Mouse (Mus musculus) G1E-ER4 (cell line): ENCODE measurements around the gene Cops7a. TPM values are rescaled to one million over a fixed set of nuclear protein-coding genes. Genes with fewer than 3 reads are reported as not detected.

Source experiments
- GATA1 ChIP-seq: IDR thresholded peaks from one replicate; pipeline ENCODE4 v1.8.0; 2012; ENCODE audit warnings: low read length, inconsistent platforms
- polyA plus RNA-seq: library from polyadenylated mRNA; stranded (reverse); fragments of >175 nt; gene quantifications from 2 replicates; pipeline ENCODE4 v1.2.3, GENCODE M21; 2012

The Cops7a gene
- polyA plus RNA-seq = 93.0 and 105 TPM in 2 replicates

DNA sequence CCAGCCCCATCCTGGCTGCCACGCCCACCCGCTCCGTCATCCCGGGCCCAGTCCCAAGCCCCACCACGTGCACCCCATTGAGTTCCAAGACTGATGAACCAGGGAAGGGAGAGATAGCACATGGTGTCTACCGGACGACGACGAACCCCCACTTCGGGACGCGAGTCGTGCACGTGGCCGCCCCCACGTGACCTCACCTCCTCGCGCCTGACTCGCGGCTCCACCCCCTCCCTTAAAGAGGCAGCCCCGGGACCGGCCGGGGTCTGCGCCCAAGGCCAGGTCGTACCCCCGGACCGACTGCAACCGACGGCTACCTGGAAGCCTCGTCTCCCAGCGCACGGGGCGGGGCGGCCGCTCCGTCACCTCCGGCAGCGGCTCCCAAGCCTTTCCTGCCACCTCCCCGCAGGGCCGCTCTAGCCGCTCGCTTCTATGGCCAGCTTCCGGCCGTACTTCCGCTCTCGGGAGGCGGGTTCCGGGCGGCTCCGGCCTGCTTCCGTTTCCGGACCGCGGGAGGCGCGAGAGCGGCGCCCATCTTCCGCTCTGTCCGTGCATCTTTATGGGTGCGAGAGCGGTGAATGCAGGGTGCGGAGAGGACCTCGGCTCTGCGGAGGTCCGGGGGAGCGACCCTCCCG lies at the start of gene Cops7a:
Gene Cops7a (minus strand): TSS at position 451 of the 632 bp plus-strand sequence.
- no peak for TF ChIP-seq GATA1

DNA sequence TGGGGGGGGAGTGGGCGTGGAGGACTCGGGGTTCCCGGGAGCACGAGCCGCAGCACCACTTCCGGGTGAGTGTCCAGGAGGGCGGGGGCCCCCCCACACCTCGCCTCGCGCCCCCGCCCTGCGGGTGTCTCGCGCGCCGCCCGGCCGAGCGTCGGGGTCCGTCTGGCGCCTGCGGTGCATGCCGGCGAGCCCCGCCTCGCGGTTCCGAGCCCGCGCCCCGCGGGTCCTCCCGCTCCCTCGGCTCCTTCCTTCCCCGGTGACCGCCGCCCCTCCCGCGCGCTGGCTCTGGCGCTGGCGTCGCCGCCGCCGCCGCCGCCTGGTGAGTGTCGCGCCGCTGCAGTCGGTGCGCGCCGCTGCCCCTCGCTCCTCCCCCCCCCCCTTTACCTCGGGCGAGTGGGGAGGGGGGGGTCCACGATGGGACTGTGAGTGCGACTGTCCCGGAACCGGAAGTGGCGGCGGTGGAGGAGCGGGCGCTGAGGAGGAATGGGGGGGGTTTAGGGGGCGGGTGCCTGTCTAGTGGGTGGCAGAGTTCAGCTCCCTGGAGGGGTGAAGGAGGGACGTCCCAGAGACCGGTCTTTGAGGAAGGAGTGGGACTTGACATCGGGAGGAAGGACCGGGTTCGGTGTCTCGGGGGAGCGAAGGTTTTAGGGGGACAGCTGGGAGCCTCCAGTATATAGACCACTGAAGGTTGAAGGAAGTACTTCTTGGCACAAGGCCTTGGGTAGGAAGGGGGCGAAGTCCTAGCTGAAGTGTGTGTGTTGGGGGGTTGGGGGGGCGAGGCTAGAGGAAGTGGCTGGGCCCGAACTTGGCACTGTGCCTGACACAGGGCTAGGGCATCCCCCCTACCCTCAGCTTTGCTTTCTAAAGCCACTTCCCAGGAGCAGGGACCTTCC lies 44.1 kb upstream of the Cops7a start:
- no peak for TF ChIP-seq GATA1

DNA sequence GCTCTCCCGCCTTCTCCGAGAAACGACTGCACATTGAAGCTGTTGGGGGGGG lies 43.6 kb upstream of the Cops7a start, which contains the start of gene Zfp384:
Gene Zfp384 (plus strand): TSS at position 17 of the 52 bp plus-strand sequence.
- no peak for TF ChIP-seq GATA1

DNA sequence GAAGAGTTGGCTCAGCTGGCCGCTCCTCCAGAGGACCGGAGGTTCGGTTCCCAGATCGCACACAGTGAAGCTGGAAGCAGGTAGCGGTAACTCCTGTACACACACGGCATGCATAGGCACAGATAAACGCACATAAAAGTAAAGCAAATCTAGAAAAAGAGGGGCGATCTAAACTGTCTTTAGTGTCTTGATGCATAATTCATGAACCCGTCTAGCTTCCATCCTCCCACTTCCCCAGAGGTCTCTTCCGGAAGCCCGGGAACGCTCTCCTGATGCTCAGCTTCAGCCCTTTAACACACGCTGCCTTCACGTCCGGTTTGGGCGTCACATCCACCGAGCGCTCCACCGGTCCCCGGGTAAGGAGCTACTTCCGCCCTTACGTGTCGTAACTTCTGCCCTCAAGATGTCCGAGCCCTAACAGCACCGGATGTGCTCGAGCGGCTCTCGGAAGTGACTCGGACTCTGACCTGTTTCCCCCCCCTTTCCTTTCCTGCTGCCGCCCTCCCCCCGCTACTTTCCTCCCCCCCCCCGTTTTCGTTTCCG lies 43.3 kb upstream of the Cops7a start:
- TF ChIP-seq GATA1 = no peak

DNA sequence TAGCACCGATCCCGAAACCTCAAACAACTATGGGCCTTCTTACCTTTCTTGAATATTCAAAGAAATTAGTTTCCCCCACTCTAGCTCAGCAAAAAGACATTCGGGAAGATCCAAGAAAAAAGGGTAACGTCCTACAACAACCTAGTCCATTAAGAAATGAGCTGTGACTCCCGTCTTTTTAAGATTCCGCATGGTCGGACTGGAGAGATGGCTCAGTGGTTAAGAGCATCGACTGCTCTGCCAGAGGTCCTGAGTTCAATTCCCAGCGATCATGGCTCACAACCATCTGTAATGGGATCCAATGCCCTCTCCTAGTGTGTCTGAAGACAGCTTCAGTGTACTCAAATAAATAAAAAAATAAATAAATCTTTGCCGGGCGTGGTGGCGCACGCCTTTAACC lies 42.7 kb upstream of the Cops7a start:
- TF ChIP-seq GATA1 = no peak

DNA sequence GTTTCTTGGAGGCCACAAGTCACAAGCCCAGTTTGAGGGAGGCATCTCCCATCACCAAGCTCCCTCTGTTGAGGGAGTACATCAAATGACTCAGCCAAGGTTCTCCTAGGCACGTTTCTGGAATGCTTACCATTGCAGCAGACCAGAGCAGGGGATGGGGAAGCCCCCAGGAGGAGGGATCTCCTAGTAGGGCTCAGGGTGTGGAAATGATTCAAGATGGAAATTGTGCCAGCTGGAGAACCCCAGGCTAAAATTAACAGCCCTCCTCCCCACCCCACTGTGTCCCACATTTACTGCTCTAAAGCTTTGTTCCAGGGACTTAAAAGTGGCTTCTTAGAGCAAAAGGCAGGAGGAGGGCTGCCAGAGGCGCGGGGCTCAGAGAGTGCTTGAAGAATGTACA lies 39.7 kb upstream of the Cops7a start:
- TF ChIP-seq GATA1 = no peak

DNA sequence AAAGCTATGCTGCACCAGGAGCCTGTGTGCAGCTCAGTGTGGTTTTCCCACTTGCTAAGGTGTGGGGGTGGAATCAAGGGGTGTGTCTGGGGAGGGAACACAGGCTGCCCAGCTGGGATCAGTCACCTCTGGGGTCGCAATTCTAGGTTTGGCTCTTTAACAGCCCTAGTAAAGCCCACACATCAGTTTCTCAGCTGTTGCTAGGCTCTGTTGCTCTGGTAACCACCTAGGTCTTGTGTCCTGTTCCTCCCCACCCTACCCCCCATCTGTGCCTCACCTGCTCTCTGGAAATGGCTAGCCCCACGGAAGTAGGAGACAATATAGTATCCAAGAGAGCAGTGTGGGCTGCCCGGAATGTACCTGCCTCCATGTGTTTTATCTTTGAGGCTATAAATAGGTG lies 38.4 kb upstream of the Cops7a start:
- no peak for TF ChIP-seq GATA1

DNA sequence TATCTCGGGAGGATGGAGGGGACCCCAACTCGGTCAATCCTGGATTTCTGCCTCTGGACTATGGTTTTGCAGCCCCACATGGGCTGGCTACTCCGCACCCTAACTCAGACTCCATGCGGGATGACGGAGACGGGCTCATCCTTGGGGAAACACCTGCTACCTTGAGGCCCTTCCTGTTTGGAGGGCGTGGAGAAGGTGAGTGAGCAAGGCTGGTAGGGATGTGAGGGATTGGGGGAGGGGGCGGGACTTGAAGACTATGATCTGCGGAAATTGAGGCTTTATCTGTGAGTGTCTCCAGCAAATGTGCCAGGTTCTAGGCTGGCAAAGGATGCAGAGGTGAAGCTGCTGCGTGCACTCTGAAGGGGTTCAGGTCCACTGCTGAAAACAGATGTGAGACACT lies 34.2 kb upstream of the Cops7a start:
- TF ChIP-seq GATA1 = no peak

DNA sequence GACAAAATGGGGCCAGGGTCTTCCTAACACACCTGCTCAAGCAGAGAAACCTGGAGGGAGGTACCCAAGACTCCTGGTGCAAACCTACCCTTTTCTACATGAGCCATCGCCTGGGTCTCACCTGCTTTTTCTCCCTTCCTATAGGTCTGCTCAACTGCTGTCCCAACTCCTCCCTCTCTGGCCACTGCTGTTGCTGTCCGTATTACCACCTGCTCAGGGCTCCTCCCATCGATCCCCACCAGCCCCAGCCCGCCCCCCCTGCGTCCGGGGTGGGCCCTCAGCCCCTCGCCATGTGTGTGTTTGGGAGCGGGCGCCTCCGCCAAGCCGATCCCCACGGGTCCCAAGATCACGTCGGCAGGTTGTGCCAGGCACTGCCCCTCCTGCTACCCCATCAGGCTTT lies 33.8 kb upstream of the Cops7a start:
- TF ChIP-seq GATA1 = no peak

DNA sequence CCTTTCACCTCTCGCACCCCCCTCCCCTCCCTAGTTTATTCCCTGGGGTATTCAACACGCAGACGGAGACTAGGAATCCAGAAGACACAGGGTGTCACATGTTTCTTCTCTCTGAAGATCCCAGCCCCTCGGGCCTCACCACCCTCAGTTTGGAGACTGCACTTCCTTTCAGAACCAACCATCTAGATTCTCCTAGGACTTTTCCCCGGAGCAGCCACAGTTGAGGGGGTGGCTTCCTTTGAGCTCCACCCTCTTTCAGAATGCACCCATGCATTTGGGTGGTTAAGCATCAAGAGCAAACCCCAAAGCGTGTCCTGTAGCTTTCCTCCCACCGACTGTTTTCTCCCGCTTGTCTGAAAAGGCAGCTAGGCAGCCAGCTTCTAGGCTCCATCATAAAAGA lies 32.7 kb upstream of the Cops7a start:
- no peak for TF ChIP-seq GATA1

DNA sequence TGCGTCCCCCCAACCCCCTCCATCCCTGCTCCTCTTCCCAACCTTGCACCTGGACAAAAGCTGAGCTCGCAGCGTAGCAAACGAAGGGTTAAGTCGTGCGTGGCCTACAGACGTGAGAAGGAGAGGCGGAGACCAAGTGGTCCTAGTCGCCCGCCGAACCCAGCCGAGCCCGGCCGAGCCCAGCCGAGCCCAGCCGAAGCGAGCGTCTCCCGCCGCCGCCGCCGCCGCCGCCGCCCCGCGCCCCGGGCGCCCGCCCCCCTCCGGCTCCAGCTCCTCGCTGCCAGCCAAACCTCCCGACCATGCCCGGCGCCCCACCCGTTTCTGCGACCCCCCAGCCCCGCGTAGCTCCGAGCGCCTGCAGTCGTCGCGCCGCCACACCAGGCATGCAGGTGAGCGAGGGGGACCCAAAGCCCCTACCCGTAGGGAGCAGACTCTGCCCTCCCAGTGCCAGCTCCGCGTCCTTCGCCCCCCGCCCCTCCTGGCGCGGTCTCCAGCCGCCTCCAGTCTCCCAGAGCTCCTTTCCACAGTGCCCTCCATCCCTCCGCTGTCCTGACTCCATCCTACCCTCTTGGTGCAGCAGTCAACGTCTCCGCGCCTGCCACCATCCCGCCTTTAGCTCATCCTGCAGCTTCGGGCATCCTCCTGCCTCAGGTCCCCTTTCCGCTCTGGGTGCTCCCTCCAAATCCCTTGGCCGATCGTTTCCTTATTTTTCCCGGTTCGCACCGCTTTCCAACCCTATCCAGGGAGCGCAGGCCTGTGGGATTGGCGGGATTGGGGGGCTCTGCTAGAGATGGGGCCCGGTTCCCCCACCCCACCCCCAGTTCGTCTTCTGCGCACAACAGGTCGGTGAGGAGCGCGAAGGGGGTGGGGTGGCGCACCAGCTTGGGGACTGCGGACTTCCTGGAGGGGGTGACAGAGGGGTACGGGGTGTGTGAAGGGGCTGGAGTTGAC lies 31.5 kb upstream of the Cops7a start, which contains the start of gene Pianp:
Gene Pianp (plus strand): TSS at position 144 of the 951 bp plus-strand sequence.
- TF ChIP-seq GATA1 = no peak

DNA sequence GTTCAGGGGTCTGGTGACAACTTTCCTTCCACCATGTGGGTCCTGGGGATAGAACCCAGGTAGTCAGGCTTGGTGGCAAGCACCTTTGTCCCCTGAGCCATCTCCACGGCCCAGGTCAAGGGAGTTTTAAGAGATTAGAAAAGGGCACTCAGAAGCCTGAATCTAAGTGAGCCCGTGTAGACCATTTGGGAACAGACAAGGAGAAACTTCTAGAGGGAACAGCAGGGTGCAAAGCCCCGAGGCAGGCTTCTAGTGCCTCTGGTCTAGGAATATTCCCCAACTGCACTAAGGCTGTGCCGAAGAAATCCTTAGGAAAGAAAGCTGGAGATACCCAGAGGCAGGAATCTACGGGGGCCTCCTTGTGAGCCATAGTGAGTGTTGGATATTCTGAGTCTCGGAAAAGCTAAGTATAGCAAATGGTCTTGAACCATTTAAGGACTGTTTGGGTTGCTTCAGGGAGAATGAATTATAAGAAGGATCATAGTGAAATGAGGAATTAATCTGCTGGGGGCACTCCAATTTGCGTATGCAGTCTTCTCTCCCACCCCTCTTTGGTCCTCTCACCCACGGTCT lies 30.6 kb upstream of the Cops7a start:
- TF ChIP-seq GATA1 = no peak

DNA sequence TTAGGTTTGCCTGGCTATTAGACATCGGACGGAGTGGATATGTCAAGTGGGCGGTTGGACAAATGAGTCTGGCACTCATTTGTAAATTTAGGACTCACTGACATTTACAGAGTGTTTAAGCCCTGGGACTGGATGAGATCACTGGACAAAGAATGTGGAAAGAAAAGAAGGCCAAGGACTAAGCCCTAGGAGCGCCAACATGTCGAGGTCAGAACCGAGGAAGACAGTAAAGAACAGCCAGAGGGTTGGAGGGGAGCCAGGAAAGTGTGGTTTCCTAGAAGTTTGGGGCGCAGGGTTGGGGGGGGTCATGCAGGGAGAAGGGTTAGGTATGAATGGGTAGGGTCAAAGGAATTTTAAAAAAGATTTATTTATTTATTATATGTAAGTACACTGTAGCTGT lies 29.9 kb upstream of the Cops7a start:
- TF ChIP-seq GATA1 = no peak

DNA sequence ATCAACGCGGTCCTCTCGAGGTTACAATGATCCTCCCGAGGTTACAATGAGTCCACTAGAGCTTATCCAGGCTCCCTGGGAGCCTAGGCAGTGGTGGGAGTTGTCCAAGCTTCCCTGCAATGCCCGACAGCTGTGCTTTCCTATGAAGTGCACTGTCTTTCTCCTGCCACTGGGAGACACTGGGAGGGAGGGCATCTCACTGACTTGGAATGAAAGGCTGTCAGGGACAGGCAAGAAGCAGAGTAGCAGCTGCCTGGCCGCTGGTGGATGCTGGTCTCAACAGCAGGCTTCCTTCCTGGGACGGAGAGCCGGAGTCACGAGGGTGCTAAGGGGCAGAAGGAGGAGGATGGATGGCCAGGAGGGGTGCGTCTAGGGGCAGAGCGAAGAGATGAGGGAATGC lies 28.5 kb upstream of the Cops7a start:
- no peak for TF ChIP-seq GATA1

DNA sequence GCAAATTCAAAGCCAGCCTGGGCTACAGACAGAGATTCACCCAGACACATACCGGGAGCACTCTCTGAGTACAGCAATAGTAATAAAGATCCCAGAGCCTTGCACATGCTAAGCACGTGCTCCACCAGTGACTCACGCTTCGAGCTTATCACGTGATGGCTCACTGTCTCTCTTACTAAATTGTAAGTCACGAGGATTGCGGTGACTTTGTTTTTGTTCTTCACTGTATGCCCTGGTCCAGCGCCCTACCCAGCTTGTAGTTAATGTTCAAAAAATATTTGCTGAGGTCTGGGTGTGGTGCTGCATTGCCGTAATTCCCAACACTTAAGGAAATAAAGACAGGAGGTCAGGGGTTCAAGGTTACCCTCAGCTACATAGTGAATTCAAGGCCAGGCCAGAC lies 28.0 kb upstream of the Cops7a start:
- TF ChIP-seq GATA1 = no peak

DNA sequence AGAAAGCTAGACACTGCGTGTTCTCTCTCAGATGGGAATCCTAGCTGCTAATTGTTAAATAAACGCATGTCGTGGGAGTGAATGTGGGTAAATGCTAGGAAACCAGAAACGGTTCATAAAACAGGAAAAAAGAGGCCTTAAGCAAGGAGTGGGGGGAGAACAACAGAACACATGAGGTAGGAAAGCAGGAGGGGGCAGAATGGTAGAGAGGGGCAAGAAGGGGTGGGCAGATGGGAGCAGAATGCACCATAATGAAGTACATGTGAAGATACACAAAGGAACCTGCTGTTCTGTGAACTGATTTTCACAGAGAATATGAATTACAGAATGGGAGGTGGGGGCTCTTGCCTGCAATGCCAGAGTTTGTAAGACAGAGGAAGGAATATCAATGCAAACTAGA lies 26.9 kb upstream of the Cops7a start:
- no peak for TF ChIP-seq GATA1

DNA sequence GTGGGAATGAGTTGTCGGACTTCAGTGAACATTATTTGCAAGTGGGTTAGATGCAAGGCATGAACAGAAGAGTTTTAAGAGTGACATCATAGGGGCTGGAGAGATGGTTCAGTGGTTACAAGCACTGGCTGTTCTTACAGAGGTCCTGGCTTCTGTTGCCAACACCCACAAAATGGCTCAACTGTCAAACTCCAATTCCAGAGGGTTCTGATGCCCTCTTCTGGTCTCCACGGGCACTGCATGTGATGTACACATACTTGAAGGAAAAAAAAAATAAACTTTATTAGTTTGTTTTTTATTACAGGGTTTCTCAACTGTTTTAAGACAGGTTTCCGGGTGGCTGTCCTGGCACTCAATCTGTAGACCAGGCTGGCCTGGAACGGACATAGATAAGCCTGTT lies 2.4 kb upstream of the Cops7a start:
- no peak for TF ChIP-seq GATA1
